Mouse (Mus musculus): ENCODE measurements at regions not wholly inside any gene's neighbourhood (a gene's known extent, or its start where the extent isn't known, plus 50 kb on each side); places are given as distances from the start of the nearest gene placed in this dataset.
"Not testable (repeated sequence)": the region's sequence is repeated elsewhere in the genome, so short reads cannot be mapped to it uniquely, and the experiment has no call there.

DNA sequence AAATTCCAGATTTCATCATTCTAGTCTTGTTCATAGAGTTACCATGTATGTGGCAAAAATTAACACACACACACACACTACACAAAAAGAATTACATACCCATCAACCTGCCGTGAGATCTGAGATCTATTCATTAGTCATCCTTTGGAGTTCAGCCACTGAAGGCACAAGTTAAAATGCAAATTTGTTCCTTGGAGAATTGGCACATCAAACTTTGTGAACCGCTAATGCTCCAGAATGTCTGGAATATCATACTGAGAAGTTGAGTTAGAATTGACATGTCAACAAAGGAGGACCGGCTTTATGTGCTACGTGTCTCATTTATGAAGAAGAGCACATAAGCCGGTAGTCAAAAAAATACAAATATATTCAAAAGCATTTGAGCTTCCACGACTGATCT is 198.5 kb downstream of the Dad1 start:
- intact Hi-C loops (cut with DNase I; ENCODE audit: low total_unique reads), result no loop called here
- no peak for DNase-seq

- DNase-seq, result no peak
- intact Hi-C loops (cut with DNase I; ENCODE audit: low total_unique reads), result no loop called here
Measured at GRCm38 (mm10) chr14:54042286-54042685, 211.6 kb downstream of the Dad1 start.

- no peak for DNase-seq
- intact Hi-C loops (cut with DNase I; ENCODE audit: low total_unique reads), result no loop called here
Measured at GRCm38 (mm10) chr14:54040644-54041043, 213.3 kb downstream of the Dad1 start.

GRCm38 (mm10) chr14:54034516-54034915 is 219.4 kb downstream of the Dad1 start:
- DNase-seq, result no peak
- intact Hi-C loops (cut with DNase I; ENCODE audit: low total_unique reads), result no loop called here

GRCm38 (mm10) chr14:54023552-54023951 is 230.4 kb downstream of the Dad1 start:
- DNase-seq, result no peak
- intact Hi-C loops (cut with DNase I; ENCODE audit: low total_unique reads), result no loop called here

DNA sequence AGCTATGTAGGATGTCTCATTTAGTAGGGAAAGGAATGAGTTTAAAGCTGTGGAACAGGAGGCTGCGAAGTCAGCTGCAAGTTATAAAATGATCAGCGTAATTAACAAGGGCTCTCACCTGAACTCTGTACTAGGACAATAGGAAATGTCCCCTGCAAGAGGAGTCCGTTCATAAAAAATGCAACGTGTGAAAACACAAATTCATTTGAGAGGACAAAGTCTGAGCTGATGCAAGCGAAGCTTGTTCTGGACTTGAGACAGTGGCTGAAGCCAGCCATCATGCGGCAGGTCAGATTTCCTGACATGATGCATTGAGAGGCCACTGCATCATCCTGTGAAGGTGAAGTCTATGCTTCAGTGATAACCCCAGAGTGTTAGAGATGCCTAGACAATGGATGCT is 232.5 kb downstream of the Dad1 start:
- no peak for DNase-seq
- intact Hi-C loops (cut with DNase I; ENCODE audit: low total_unique reads), result no loop called here

GRCm38 (mm10) chr14:54014628-54015027 is 239.3 kb downstream of the Dad1 start:
- DNase-seq, result no peak
- intact Hi-C loops (cut with DNase I; ENCODE audit: low total_unique reads), result no loop called here

DNA sequence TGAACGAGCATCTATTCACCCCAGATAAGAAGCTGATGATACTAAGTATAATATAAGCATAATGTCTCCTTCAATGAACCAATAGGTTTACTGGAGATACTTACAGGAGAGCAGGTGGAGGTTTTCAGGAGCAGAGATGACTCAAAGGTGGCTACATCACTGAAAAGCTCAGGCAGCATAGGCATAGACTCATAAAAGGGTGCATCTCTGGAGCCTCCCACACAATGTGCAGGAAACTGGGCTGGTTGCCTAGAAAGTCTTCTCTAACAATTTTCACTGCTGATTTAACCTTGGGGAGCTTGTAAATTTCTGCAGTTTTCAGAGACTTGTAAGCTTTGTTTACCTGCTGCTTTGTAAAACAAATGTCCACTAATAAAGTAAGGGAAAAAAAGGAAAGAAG is 251.8 kb downstream of the Dad1 start:
- DNase-seq, result no peak
- intact Hi-C loops (cut with DNase I; ENCODE audit: low total_unique reads), result no loop called here

GRCm38 (mm10) chr14:54000527-54000926 is 253.4 kb downstream of the Dad1 start:
- intact Hi-C loops (cut with DNase I; ENCODE audit: low total_unique reads), result no loop called here
- DNase-seq, result no peak

- intact Hi-C loops (cut with DNase I; ENCODE audit: low total_unique reads), result no loop called here
- no peak for DNase-seq
Measured at GRCm38 (mm10) chr14:53993427-53993826, 260.5 kb downstream of the Dad1 start.

DNA sequence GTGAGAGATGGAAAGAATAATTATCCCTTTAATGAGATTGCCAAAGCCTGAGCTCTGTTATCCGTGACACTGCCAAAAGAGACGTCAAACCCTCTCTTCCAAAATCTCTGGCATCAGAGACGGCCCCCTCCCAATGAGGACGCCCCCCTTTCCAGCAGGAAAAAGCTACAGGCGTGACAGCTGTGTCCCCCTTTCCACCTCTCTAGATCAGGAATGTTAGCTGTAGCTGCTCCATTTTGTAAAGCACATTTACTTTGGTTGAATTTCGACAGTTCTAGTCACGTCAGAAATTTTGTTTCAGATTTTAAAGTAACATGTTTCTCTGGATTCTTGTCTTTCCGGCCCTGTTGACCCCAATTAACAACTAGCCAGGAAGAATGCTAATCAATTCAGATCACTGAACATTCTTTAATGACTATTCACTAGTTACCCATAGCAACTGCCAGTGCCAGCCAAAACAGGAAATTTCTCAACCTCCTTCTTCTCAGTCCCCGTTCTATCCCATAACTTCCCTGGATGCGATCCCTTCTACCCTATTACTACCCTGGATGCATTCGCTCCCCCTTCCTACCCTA is 261.1 kb downstream of the Dad1 start:
- DNase-seq, result no peak
- intact Hi-C loops (cut with DNase I; ENCODE audit: low total_unique reads), result no loop called here

DNA sequence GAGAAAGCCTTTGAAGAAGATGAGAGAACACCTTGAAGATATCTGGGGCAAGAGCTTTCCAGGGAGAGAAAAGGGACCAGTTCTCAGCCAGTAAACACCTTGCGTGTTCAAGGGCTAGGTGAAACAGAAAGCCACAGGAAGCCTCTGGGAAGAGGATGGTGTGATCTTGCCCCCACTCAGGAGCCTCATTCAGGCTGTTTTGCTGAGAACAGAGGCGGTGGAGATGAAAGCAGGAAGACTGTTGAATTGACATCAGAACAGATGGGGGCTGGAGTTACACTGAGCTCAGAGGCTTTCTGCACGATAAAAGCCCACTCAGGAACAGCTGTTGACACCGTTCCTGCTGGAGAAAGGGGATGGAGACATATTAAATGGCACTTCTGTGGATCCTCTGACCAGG is 262.5 kb downstream of the Dad1 start:
- intact Hi-C loops (cut with DNase I; ENCODE audit: low total_unique reads), result no loop called here
- no peak for DNase-seq

- intact Hi-C loops (cut with DNase I; ENCODE audit: low total_unique reads), result no loop called here
- no peak for DNase-seq
Measured at GRCm38 (mm10) chr14:53980771-53981170, 273.1 kb downstream of the Dad1 start.

DNA sequence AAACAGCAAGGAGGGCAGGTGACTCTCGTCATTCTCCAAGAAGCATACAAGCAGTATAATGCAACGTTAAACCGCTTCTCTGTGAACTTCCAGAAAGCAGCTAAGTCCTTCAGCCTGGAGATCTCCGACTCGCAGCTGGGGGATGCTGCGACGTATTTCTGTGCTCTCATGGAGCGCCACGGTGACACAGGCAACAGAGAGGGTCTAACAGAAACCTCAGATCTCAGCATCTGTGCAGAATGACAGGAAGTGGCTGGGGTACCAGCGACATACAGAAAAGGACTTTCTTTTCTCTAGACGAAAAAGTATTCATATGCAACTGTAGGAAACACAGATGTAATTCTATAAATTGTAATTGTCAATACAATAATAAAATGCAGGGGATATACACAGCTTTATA is 292.5 kb downstream of the Dad1 start:
- intact Hi-C loops (cut with DNase I; ENCODE audit: low total_unique reads); DNase-seq: not testable (repeated sequence)

- no peak for DNase-seq
- intact Hi-C loops (cut with DNase I; ENCODE audit: low total_unique reads), result no loop called here
Measured at GRCm38 (mm10) chr14:53960779-53961178, 293.1 kb downstream of the Dad1 start.

DNA sequence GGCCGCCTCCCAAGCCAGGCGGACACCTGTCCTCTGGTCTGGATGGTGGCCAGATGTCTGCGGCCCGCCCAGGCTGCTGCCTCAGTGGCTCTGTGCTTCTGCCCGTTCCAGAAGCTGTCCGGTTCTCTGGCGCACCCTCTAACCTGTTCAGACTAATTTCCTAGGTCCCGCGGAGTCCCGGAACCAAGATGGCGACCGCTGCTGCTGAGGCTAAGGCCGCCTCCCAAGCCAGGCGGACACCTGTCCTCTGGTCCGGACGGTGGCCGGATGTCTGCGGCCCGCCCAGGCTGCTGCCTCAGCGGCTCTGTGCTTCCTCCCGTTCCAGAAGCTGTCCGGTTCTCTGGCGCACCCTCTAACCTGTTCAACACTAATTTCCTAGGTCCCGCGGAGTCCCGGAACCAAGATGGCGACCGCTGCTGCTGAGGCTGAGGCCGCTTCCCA is 318.1 kb downstream of the Dad1 start:
- peak; percentile 78 for DNase-seq
- intact Hi-C loops (cut with DNase I; ENCODE audit: low total_unique reads), result not testable (repeated sequence)

DNA sequence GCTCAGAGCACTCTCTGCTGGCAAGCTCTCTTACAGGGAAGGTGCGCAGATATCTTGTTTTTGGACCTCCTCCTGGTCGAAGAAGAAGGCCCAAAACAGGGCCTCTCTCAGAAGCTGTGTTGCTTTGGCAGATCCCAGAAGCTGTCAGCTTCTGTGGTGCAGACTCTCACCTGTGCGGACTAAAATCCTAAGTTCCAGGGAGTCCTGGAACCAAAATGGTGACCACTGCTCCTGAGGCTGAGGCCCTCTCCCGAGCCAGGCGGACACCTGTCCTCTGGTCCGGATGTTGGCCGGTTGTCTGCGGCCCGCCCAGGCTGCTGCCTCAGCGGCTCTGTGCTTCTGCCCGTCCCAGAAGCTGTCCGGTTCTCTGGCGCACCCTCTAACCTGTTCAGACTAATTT is 318.6 kb downstream of the Dad1 start:
- peak; percentile 71 for DNase-seq
- intact Hi-C loops (cut with DNase I; ENCODE audit: low total_unique reads), result not testable (repeated sequence)

DNA sequence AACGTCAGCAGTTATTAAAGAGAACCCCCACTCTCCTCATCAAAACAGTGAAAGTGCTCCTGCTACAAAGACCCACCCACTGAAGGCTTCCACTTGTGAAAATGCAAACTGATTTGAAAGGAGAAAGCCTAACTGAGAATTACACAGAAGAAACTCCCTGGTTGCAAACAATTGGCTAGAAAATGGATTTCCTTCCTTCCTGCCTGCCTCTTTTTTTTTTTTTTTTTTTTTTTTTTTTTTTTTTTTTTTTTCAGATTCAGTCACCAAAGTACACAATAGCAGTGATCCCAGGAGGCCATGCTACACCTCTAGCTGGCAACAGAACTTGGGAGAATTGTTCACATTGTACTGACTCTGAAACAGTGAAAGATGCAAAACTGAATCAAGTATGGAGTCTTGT is 343.0 kb downstream of the Dad1 start:
- DNase-seq, result no peak
- intact Hi-C loops (cut with DNase I; ENCODE audit: low total_unique reads), result no loop called here

DNA sequence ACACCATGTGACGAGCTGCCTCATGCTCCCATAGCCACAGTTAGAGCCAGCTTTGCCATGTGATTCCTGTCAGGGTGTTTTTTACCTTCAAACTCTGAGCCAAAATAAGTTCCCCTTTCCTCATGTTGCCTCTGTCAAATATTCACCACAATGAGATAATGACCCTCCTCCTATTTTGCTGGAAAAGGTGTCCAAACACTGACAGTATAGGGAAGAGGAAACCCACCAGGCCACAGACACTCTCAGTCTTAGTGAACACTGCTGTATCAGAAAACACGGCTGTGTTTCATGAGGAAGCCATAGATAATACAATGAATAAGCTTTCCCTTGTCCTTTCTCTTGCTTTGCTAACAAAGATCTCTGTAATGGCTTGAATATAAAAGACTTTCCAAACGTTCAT is 349.3 kb downstream of the Dad1 start:
- intact Hi-C loops (cut with DNase I; ENCODE audit: low total_unique reads), result no loop called here
- DNase-seq, result no peak

- no peak for DNase-seq
- intact Hi-C loops (cut with DNase I; ENCODE audit: low total_unique reads), result no loop called here
Measured at GRCm38 (mm10) chr14:53901103-53901502, 352.8 kb downstream of the Dad1 start.

DNA sequence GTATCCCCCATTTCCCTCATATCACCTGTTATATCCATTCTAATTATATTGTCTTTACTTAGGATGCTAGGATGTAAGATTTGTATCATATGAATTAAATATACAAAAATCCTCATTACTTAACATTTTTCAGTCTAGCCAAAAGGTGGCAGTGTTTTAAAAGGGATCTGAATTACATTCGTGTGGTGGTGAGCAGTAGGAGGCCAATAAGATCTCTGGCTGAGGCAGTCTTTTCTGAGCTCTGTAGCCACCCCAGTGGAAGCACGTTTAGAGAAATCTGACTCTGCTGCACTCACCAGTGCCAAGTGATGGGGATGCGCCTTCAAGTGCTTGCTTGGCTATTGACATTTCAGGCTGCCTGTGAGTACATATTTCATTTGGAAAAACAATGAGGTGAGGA is 372.6 kb downstream of the Dad1 start:
- intact Hi-C loops (cut with DNase I; ENCODE audit: low total_unique reads), result no loop called here
- DNase-seq, result no peak

DNA sequence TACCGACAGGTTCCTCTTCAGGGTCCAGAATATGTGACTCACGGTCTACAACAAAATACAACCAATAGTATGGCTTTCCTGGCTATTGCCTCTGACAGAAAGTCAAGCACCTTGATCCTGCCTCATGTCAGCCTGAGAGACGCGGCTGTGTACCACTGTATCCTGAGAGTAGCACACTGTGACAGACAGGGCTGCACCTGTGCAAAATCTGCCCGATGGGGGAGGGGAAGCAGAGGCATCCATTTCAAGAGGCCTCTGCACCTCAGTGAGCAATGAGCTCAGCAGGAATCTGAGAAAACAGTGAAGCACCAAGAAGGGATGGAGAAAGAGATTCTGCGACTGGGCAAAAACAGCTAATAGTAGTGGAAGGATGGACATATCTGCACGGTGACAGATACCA is 377.3 kb downstream of the Dad1 start:
- no peak for DNase-seq
- intact Hi-C loops (cut with DNase I; ENCODE audit: low total_unique reads), result no loop called here
